Mouse (Mus musculus): ENCODE measurements at regions not wholly inside any gene's neighbourhood (a gene's known extent, or its start where the extent isn't known, plus 50 kb on each side); places are given as distances from the start of the nearest gene placed in this dataset.
A peak's percentile ranks its signal among the peaks of the same experiment; 100 is the strongest.

DNA sequence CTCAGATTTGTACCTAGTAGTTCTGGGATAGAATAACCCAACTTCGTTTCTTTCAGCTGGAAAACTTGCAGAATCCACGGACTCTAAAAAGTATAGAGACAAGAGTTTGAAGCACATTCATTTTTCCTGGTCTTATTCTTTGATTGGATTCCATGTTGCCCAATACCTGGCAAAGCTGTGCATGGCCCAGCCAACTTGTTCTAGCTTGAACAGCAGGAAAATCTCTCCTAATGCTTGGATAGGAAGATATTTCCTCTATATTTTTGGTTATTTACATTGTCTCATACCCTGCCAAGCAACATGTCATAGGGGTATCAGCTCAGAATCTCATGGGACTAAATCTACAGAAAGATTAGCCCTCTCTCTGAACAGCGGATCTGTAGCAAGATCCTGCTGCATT is 492.3 kb upstream of the Kif2a start:
- 90% methylated on average over 3 of the region's 3 CpGs for WGBS
- H3K4me3 ChIP-seq: no peak overlapping the region
- ATAC-seq (ENCODE audit: low FRiP score): no peak
- no peaks in the 10 kb centered on the region for H3K27me3 ChIP-seq
- H3K9me3 ChIP-seq: no peaks in the 10 kb centered on the region
- no peaks in the 10 kb centered on the region for H3K4me1 ChIP-seq (replicated peaks)
- H3K36me3 ChIP-seq: no peaks in the 10 kb centered on the region
- H3K27ac ChIP-seq: no peak overlapping the region
- H3K9ac ChIP-seq: no peak overlapping the region
- H3K4me2 ChIP-seq: no peak overlapping the region

DNA sequence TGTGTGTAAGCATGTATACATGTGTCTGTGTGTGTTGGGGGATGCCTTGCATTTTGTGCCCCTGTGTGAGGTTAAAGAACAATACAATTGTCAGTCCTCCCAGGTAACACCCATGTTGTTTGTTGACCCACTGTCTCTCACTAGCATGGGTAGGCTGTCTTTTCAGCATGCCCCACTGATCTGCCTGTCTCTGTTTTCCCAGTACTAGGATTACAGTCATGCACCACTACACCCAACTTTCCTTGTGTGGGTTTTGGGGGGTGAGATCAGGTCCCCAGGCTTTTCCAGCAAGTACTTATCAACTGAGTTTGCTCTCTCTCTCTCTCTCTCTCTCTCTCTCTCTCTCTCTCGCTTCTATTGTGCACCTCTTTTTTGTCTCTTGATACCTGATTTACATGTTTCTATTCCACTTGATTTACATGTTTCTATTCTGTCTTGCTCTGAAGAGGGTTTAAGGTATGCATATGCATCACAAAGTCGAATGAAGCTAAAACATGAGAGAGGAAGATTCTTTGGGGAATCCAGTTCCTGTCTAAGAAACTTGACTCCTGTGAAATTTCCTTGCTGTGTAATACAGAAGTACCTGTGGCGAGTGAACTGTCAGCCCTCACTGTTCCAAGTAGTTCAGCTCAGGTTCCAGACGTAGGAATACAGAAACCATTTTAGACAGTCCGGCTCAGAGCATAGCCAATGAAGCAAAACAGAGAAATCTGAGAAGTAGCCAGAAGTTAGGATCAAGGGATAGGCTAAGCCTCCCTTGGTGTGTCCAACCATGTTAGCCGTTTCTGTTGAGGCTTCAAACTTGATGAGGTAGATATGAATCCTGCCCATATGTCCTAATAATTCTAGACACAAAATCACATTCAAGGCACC is 491.6 kb upstream of the Kif2a start:
- 74% methylated on average over 6 of the region's 6 CpGs for WGBS
- Histone ChIP-seq H3K4me2 (no peak overlapping the region), H3K36me3 (no peaks in the 10 kb centered on the region), H3K9ac (no peak overlapping the region), H3K9me3 (no peaks in the 10 kb centered on the region), H3K27ac (no peak overlapping the region), H3K4me3 (no peak overlapping the region), H3K27me3 (no peaks in the 10 kb centered on the region), H3K4me1 (replicated peaks) (no peaks in the 10 kb centered on the region)
- no peak for ATAC-seq (ENCODE audit: low FRiP score)

DNA sequence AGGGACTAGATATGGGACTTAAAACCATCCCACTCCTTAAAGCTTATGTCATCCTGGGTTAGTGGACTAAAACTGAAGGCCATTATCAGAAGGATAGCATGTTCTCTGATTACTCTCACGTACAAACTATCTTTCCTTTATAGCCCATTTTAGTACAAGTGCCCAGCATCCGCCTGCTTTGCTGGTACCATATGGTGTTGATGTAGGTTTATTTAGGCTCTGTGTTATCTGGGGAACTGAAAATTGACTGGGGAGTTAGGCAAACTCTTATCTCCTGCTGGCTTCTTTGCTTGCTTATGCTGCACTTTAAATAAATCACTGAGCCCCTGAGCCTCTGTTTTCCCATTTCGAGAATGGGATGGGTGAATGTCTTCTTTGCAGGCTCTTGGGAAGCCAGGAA is 485.4 kb upstream of the Kif2a start:
- Histone ChIP-seq H3K9ac (no peak overlapping the region), H3K4me3 (no peak overlapping the region), H3K9me3 (no peaks in the 10 kb centered on the region), H3K27ac (no peak overlapping the region), H3K27me3 (no peaks in the 10 kb centered on the region), H3K36me3 (no peaks in the 10 kb centered on the region), H3K4me2 (no peak overlapping the region), H3K4me1 (replicated peaks) (peaks cover 6% of the 10 kb centered on the region; the same call in 1 of the 2 replicates)
- ATAC-seq (ENCODE audit: low FRiP score): no peak
- 68% methylated on average over 3 of the region's 3 CpGs for WGBS

DNA sequence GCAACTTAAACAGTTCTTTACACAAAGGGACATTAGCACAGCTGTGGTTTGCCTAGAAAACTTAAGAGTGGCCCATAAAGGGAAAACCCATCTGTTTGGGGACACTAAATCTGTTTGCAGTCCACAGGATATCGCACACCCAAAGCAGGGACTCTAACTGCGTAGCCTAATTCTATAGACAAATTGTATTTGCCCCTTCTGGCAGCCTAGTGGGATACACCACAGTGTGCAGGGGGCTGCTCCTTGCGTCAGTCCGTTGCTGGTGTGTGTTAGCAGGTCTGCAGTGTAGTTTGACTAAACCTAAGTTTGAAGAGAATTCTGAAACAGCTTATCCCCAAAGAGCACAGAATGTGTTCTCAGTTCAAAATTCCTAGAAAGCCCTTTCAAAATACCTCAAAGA is 484.9 kb upstream of the Kif2a start:
- 80% methylated on average over 4 of the region's 4 CpGs for WGBS
- no peak for ATAC-seq (ENCODE audit: low FRiP score)
- H3K27ac ChIP-seq: no peak overlapping the region

DNA sequence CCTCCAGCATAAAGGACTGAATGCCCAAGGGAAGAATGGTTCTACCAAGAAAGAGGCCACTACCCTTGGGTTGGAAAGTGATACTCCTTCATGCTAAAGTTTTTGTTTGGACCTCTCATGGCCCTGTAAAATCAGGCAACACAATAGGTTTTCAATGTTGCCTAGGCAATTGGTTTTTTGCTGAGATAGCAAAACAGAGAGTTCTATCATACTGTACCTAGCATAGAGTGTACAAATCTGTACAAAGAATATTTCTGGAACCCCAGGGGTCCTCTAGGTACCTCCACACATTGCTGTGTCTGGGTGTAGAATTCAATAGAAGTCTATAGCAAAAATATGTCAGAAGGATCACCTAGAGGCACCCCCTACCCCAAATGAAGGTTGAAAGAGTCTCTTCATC is 483.4 kb upstream of the Kif2a start:
- no peak overlapping the region for H3K9ac ChIP-seq
- no peaks in the 10 kb centered on the region for H3K27me3 ChIP-seq
- H3K9me3 ChIP-seq: no peaks in the 10 kb centered on the region
- no peak overlapping the region for H3K4me2 ChIP-seq
- H3K4me1 ChIP-seq (replicated peaks): peaks cover 12% of the 10 kb centered on the region
- no peak overlapping the region for H3K27ac ChIP-seq
- no peak overlapping the region for H3K4me3 ChIP-seq
- no peaks in the 10 kb centered on the region for H3K36me3 ChIP-seq
- ATAC-seq (ENCODE audit: low FRiP score): no peak

More for the DNA sequence above, 484.9 kb upstream of the Kif2a start:
- H3K4me1 ChIP-seq (replicated peaks): peaks cover 11% of the 10 kb centered on the region
- no peak overlapping the region for H3K4me3 ChIP-seq
- H3K9me3 ChIP-seq: no peaks in the 10 kb centered on the region
- H3K36me3 ChIP-seq: no peaks in the 10 kb centered on the region
- no peaks in the 10 kb centered on the region for H3K27me3 ChIP-seq
- H3K9ac ChIP-seq: no peak overlapping the region
- H3K4me2 ChIP-seq: no peak overlapping the region

DNA sequence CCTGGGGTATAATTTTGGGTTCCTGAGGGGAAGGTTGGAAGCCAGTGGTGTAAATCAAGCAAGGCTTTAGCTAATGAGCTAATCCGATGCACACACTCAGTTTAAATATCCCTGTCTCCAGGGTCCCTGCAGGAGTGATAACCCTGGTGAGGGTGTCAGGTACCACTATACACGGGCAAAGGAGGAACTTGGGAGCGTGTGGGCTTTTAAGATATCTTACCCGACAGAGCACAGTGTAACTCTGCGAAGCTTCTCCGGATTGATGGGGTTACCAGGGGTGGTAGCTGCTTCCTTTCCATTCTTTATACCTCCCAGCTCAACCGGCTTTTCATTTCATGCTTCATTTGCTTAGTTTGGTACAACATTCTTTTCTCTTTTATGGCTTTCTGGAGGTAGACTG is 480.3 kb upstream of the Kif2a start:
- Histone ChIP-seq H3K4me1 (replicated peaks) (peaks cover 8% of the 10 kb centered on the region), H3K36me3 (no peaks in the 10 kb centered on the region), H3K27me3 (no peaks in the 10 kb centered on the region), H3K4me2 (no peak overlapping the region), H3K9me3 (no peaks in the 10 kb centered on the region), H3K9ac (no peak overlapping the region), H3K4me3 (no peak overlapping the region), H3K27ac (no peak overlapping the region)
- no peak for ATAC-seq (ENCODE audit: low FRiP score)
- 40% methylated on average over 7 of the region's 7 CpGs for WGBS

DNA sequence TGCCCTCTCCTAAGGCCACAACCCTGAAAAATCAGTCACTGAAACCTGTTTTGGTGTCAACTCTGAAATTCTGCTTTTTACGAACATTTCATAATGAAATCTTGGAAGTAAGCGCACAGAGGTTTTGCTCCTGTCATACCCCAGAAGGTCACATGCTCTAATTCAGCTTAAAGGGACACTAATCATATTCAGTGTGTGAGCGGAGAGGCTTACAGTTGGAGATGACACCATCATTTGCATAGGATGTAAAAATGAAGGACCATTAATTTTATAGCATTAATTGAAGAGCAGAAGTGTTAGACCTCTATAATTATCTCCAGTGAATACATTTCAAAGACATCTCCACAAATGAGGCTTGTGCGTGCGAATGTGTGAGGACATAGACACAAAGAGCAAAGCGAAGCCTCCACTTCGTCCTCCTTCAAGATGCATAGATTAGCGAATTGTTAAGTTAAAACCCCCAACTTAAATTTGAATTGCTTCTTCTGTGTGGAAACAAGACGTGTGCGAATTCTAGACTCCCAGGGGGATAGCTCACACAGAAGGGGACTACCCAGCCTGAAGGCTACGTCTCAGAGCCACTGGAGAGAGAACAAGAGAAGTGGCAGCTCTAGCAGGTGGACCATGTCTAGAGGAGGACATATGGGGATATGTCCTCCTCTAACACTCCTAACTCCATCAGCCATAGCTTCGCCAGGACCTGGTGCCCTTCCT is 479.0 kb upstream of the Kif2a start:
- no peaks in the 10 kb centered on the region for H3K27me3 ChIP-seq
- peaks cover 8% of the 10 kb centered on the region for H3K4me1 ChIP-seq (replicated peaks)
- H3K4me2 ChIP-seq: no peak overlapping the region
- no peak overlapping the region for H3K27ac ChIP-seq
- ATAC-seq (ENCODE audit: low FRiP score): no peak
- H3K9ac ChIP-seq: no peak overlapping the region
- no peaks in the 10 kb centered on the region for H3K36me3 ChIP-seq
- H3K9me3 ChIP-seq: no peaks in the 10 kb centered on the region
- WGBS: 72% methylated on average over 12 of the region's 12 CpGs
- no peak overlapping the region for H3K4me3 ChIP-seq

DNA sequence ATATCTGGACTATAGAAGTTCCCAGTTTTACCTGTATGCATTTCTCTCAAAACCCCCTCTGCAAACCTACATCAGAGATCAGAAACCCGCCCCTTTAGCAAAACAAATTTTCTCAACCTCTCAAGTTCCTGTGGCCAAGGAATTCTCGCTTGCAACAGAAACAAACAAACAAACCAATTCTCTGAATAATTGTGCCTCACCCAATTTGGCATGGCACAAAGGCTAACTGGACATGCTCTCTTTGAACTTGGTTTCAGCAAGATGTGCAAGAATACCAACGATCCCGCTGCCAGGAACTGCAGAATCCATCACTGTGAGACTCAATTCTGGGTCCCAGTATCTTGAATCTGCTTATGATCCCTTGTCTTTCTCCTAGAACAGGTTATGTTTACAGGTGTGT is 477.4 kb upstream of the Kif2a start:
- Histone ChIP-seq H3K9me3 (no peaks in the 10 kb centered on the region), H3K4me2 (no peak overlapping the region), H3K27ac (no peak overlapping the region), H3K9ac (no peak overlapping the region), H3K36me3 (no peaks in the 10 kb centered on the region), H3K4me1 (replicated peaks) (peaks cover 8% of the 10 kb centered on the region), H3K27me3 (no peaks in the 10 kb centered on the region), H3K4me3 (no peak overlapping the region)
- 82% methylated on average over 4 of the region's 4 CpGs for WGBS
- ATAC-seq (ENCODE audit: low FRiP score): no peak

DNA sequence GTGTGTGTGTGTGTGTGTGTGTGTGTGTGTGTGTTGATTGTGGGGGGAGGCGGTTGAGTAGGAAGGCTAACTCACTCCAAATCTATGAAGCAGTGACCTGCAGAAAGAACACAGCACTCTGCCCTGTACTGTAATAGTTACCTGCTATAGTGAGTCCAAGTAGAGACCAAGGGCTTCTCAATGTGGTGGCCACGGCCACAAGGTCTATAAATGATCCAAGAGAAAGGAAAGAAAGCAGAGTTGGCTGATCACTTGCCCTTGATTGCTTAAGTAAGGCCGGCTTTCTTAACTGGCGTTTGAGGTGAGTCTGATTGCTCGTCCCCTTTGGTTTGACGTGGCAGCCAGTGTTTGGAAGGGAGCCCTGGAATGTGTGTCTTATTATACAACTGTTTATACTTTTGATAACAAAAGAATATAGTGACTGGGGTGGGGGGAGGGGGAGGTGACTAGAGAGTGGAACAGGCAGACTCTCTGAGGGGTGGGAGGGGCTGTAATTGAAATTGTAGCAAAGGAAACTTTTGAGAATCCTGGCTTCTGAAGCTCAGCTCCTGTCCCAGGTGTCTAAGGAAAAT is 473.3 kb upstream of the Kif2a start:
- Histone ChIP-seq H3K4me3 (no peak overlapping the region), H3K36me3 (no peaks in the 10 kb centered on the region), H3K27me3 (no peaks in the 10 kb centered on the region), H3K9me3 (no peaks in the 10 kb centered on the region), H3K4me2 (no peak overlapping the region), H3K27ac (no peak overlapping the region), H3K9ac (no peak overlapping the region), H3K4me1 (replicated peaks) (0 out of 2 replicates have a peak, but pooled peaks cover 5% of the 10 kb centered on the region)
- WGBS: 54% methylated on average over 6 of the region's 6 CpGs
- ATAC-seq (ENCODE audit: low FRiP score): no peak

DNA sequence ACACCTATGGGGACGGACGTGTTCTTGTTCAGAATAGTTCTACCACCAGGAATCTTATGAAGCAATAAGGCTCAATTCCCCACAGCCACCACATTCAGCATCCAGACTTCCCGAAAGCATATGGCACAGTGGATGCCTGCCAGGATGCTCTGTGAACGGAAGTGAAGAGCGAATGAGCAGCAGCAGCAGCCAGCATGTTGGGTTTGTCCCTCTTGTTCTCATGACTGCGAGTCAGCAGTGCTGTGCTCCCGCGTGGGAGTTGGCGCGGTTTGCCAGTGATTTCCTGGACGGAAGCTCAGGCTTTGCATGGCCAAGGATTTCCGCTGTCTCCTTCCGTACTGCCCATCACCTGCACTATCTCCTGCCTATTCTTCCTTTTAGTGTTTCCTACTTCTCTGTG is 471.8 kb upstream of the Kif2a start:
- Histone ChIP-seq H3K4me3 (no peak overlapping the region), H3K9me3 (no peaks in the 10 kb centered on the region), H3K27ac (no peak overlapping the region), H3K27me3 (no peaks in the 10 kb centered on the region), H3K4me1 (replicated peaks) (0 out of 2 replicates have a peak, but pooled peaks cover 5% of the 10 kb centered on the region), H3K4me2 (no peak overlapping the region), H3K9ac (no peak overlapping the region), H3K36me3 (no peaks in the 10 kb centered on the region)
- 80% methylated on average over 13 of the region's 13 CpGs for WGBS
- ATAC-seq (ENCODE audit: low FRiP score): no peak

DNA sequence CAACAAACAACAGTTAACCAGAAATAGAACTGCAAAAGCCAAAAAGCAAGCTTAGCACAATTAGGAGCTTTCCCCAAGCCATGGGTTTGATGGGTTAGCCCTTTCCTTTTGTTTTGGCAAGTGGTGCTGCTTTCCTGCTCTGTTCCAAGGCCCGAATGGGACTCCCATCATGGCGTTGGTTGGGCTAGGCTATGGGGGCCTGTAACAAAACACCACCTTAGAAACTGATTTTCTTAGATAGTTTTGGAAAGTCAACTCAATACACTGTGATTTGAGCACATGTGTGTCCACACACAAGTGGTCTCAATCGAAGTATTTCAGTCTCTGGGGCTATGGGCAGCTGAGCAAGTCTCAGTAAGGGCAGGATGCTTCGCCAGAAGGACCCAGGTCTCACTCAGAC is 470.5 kb upstream of the Kif2a start:
- ATAC-seq (ENCODE audit: low FRiP score): no peak

DNA sequence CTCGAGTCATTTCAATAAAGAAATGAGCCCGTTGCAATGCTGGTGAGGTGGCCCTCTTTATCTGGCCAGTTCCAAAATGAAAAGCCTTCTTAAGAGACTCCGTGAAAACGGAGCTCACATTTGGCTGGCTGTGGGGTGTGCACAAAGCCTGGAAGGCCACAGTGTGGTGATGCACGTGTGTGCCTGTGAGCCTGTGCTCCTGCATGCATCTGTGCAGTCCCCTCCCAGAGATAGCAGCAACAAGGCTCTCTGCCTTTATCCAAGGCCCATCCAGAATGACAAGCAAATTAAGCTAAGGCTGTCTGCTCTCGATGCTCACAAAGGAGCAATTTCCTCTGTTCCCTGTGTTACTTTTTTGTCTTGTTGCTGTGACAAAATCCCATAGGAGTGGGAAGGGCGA is 469.5 kb upstream of the Kif2a start:
- no peaks in the 10 kb centered on the region for H3K27me3 ChIP-seq
- H3K9ac ChIP-seq: no peak overlapping the region
- 45% methylated on average over 7 of the region's 7 CpGs for WGBS
- 0 out of 2 replicates have a peak, but pooled peaks cover 5% of the 10 kb centered on the region for H3K4me1 ChIP-seq (replicated peaks)
- no peak overlapping the region for H3K4me3 ChIP-seq
- H3K36me3 ChIP-seq: no peaks in the 10 kb centered on the region
- no peak overlapping the region for H3K4me2 ChIP-seq
- no peaks in the 10 kb centered on the region for H3K9me3 ChIP-seq
- no peak for ATAC-seq (ENCODE audit: low FRiP score)
- H3K27ac ChIP-seq: 0 out of 2 replicates have a peak overlapping the region, but pooled peaks have one; percentile 13

More for the DNA sequence above, 470.5 kb upstream of the Kif2a start:
- no peaks in the 10 kb centered on the region for H3K27me3 ChIP-seq
- no peak overlapping the region for H3K4me2 ChIP-seq
- H3K4me3 ChIP-seq: no peak overlapping the region
- 0 out of 2 replicates have a peak, but pooled peaks cover 5% of the 10 kb centered on the region for H3K4me1 ChIP-seq (replicated peaks)
- no peak overlapping the region for H3K9ac ChIP-seq
- H3K9me3 ChIP-seq: no peaks in the 10 kb centered on the region
- no peak overlapping the region for H3K27ac ChIP-seq
- 85% methylated on average over 4 of the region's 4 CpGs for WGBS
- H3K36me3 ChIP-seq: no peaks in the 10 kb centered on the region
